Mouse (Mus musculus): Measurements from ENCODE around the gene Polr2b.

DNA sequence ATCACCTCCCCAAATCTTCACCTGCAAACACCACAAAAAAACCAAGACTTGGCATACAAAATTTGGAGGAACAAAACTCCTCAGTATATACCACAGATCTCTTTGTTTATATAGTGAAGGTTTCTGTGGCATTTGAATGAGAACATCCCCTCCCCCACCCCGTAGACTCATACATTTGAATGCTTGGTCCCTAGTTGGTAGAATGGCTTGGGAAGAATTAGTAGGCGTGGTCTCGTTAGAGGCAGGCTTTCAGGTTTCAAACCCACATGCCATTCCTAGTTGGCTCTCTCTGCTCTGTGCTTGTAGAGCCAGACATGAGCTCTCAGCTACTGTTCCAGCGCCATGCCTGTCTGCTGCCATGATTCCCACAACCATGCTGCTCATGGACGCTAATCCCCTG, 71.7 kb downstream of the Polr2b start:
- no peak for TF ChIP-seq CTCF (IDR thresholded peaks at IDR 0.05)
- TF ChIP-seq POLR2A (IDR thresholded peaks at IDR 0.05; ENCODE audit: insufficient read depth, low read depth, low read length) = no peak

Measured in heart, adult 2 months (tissue).